Mouse (Mus musculus) E14TG2a.4 (cell line): ENCODE measurements around the gene Cxcr4.

Source experiments
- H3K27me3 ChIP-seq: 2 replicates; pipeline ENCODE4 v1.6.1; 2014; ENCODE audit warnings: low read length, control low read depth; ENCODE audit not compliant: insufficient read depth
- H3K36me3 ChIP-seq: 2 replicates; pipeline ENCODE4 v1.6.1; 2014; ENCODE audit warnings: low read length, control low read depth; ENCODE audit not compliant: insufficient read depth
- H3K4me1 ChIP-seq: replicated peaks from 2 replicates; pipeline ENCODE4 v1.6.1; 2014; ENCODE audit warnings: low read depth, low read length, control low read depth
- H3K4me3 ChIP-seq: replicated peaks from 2 replicates; pipeline ENCODE4 v1.5.1; 2014; ENCODE audit warnings: mild to moderate bottlenecking, low read length
- H3K9me3 ChIP-seq: 2 replicates; pipeline ENCODE4 v1.6.1; 2014; ENCODE audit warnings: low read length, control low read depth
- CTCF ChIP-seq: conservative IDR thresholded peaks from 2 replicates; pipeline ENCODE4 v1.5.1; 2014; ENCODE audit warnings: low read length
- NANOG ChIP-seq: IDR thresholded peaks from 2 replicates; pipeline ENCODE4 v1.6.1; 2014; ENCODE audit warnings: borderline replicate concordance, low read length, mixed read lengths
- POU5F1 ChIP-seq: IDR thresholded peaks from 2 replicates; pipeline ENCODE4 v1.6.1; 2014; ENCODE audit warnings: low read length, borderline replicate concordance

Cxcr4 gene

DNA sequence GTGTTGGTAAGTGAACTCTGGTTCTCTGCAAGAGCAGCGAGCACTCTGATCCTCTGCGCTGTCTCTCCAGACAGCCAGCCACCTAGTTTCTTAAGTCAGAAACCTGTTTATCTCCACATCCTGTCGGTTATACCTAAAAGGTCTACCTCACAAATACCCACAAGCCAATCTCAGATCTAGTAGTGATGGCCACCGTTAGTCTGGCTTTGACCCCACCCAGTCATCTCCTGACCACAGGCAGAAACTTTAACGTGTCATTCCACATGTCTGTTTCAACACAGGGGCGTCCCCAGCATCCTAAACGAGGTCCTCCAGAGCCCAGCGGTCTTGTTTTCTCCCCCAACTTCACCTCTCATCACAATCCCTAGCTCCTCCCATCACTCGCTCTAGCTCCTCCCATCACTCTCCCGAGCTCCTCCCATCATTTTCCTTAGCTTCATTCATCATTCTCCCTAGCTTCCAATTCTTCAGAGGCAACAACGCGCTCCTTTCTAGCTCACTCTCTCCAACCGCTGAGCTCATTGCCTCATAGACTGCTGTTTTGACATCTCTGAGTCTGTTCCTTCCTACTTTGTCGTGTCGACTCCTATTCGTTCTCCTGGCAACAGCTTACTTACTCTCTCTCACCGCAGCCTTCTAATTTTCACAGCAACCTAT lies 22.0 kb downstream of the Cxcr4 start:
- Histone ChIP-seq H3K36me3 (no peaks in the 10 kb centered on the region), H3K4me3 (no peak overlapping the region), H3K27me3 (no peaks in the 10 kb centered on the region), H3K9me3 (no peaks in the 10 kb centered on the region), H3K4me1 (no peaks in the 10 kb centered on the region)
- TF ChIP-seq POU5F1 (no peak), CTCF (no peak), NANOG (no peak)

DNA sequence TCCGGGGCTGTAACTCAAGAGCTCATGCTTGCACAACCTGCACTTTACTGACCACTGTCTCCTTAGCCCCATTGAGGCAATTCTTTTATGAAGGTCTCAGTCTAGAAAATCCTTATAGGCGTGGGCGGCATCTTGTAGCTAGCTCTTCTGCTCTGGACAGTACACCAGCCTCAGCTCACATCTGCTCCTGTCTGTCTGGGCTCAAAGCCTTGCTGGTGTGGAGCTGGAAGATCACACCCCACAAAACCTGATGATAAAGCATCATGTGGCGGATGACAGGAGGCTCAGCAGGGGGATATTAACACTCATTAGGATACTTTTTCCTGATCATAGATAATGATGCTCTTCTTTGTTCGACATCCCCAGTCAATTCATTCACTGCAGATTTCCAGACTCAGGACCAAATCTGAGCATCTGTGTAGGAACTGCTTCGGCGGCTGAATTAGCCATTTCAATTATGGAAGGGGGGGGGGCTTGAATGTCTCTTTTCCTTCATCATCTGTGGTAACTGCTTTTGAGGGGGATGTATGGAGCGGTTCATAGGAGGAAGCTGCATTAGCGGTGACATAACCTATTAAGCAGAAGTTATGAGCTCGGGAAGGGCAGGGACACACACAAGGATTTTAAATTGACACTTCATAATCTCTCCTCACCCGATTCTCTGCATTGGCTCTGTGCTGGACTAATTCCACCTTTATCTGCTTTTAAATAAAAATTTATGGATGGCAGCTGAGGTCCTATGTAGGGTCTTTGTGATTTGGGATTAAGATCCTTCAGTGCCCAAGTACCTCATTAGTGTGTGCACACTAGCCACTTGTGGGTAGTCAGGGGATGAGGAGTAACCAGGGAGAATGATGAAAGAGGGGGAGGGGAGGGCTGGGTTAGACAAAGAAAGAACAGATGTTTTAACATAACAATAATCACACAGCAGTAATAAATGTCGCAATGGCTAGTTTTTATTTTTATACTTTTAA lies 24.6 kb downstream of the Cxcr4 start:
- no peak for TF ChIP-seq NANOG
- TF ChIP-seq POU5F1: no peak
- no peak for TF ChIP-seq CTCF
- no peaks in the 10 kb centered on the region for H3K9me3 ChIP-seq
- H3K36me3 ChIP-seq: no peaks in the 10 kb centered on the region
- H3K4me3 ChIP-seq: no peak overlapping the region
- H3K27me3 ChIP-seq: no peaks in the 10 kb centered on the region
- no peaks in the 10 kb centered on the region for H3K4me1 ChIP-seq

- H3K27me3 ChIP-seq: no peaks in the 10 kb centered on the region
- H3K4me1 ChIP-seq: no peaks in the 10 kb centered on the region
- peaks cover 14% of the 10 kb centered on the region for H3K9me3 ChIP-seq
- no peak for TF ChIP-seq CTCF
- TF ChIP-seq POU5F1: no peak
- TF ChIP-seq NANOG: no peak
- no peaks in the 10 kb centered on the region for H3K36me3 ChIP-seq
- H3K4me3 ChIP-seq: no peak overlapping the region
Measured at GRCm38 (mm10) chr1:128563905-128564304, 28.2 kb downstream of the Cxcr4 start.

DNA sequence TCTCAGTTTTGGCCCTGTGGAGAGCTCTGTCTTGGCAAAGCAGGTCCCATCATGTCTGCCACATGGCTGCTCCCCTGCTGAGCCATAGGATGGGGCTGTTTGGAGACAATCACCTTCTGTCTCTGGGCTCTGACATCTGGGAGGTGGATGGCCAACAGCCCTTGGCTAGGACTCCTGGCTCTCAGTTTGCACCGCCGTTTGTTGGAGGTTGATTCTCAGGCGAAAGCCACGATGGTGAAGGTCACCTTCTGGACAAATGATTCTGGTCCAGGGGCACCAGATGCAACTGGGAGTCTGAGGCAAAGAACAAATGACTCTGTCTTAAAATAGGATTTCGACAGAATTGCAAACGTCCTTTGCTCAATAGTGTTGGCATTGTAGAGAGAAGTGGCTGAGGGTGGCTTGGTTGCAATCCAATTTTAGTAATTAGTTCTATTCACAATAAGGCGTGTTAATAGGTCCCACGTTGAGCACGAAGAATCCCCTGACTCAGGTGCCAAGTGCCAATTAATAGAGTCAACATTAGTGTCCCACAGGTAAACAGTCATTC lies 30.7 kb downstream of the Cxcr4 start:
- TF ChIP-seq NANOG (no peak), POU5F1 (no peak), CTCF (no peak)
- Histone ChIP-seq H3K9me3 (peaks cover 15% of the 10 kb centered on the region), H3K27me3 (no peaks in the 10 kb centered on the region), H3K4me3 (no peak overlapping the region), H3K36me3 (no peaks in the 10 kb centered on the region), H3K4me1 (no peaks in the 10 kb centered on the region)

GRCm38 (mm10) chr1:128560452-128561324 lies 31.4 kb downstream of the Cxcr4 start:
- Histone ChIP-seq H3K27me3 (no peaks in the 10 kb centered on the region), H3K36me3 (no peaks in the 10 kb centered on the region), H3K9me3 (peaks cover 15% of the 10 kb centered on the region), H3K4me1 (no peaks in the 10 kb centered on the region), H3K4me3 (no peak overlapping the region)
- TF ChIP-seq POU5F1 (no peak), NANOG (no peak), CTCF (no peak)

GRCm38 (mm10) chr1:128557953-128558352 lies 34.1 kb downstream of the Cxcr4 start:
- no peak overlapping the region for H3K4me3 ChIP-seq
- no peaks in the 10 kb centered on the region for H3K27me3 ChIP-seq
- H3K4me1 ChIP-seq: no peaks in the 10 kb centered on the region
- TF ChIP-seq CTCF: no peak
- no peak for TF ChIP-seq NANOG
- TF ChIP-seq POU5F1: no peak
- peaks cover 15% of the 10 kb centered on the region for H3K9me3 ChIP-seq
- no peaks in the 10 kb centered on the region for H3K36me3 ChIP-seq

- H3K9me3 ChIP-seq: no peaks in the 10 kb centered on the region
- H3K4me3 ChIP-seq: no peak overlapping the region
- TF ChIP-seq NANOG: no peak
- no peak for TF ChIP-seq CTCF
- no peak for TF ChIP-seq POU5F1
- H3K36me3 ChIP-seq: no peaks in the 10 kb centered on the region
- no peaks in the 10 kb centered on the region for H3K27me3 ChIP-seq
- no peaks in the 10 kb centered on the region for H3K4me1 ChIP-seq
Measured at GRCm38 (mm10) chr1:128552545-128552944, 39.5 kb downstream of the Cxcr4 start.
